Mouse (Mus musculus) MEL (cell line): ENCODE measurements around the gene Krt28.

Source experiments
- CHD1 ChIP-seq: IDR thresholded peaks from 2 replicates; pipeline ENCODE4 v1.6.1; 2012; ENCODE audit warnings: low read depth, mild to moderate bottlenecking, inconsistent platforms, low read length, improper control_type of control experiment
- CTCF ChIP-seq, 3 experiments: IDR thresholded peaks in 2 of 3; conservative IDR thresholded peaks in 1 of 3; 2 replicates each; pipeline ENCODE4 v1.5.1; 2011 to 2012; ENCODE audit warnings: low read length in 3 of 3, low read depth in 2 of 3, mild to moderate bottlenecking in 2 of 3, improper control_type of control experiment in 1 of 3, inconsistent platforms in 1 of 3, mixed read lengths in 1 of 3, moderate library complexity in 1 of 3; ENCODE audit not compliant: control insufficient read depth in 1 of 3, insufficient read depth in 1 of 3, poor library complexity in 1 of 3, severe bottlenecking in 1 of 3
- E2F4 ChIP-seq: IDR thresholded peaks from 2 replicates; pipeline ENCODE4 v1.6.1; 2011; ENCODE audit warnings: low read depth, low read length, improper control_type of control experiment, borderline replicate concordance
- EP300 ChIP-seq, 2 experiments: IDR thresholded peaks; 2 replicates each; pipeline ENCODE4 v1.6.1; 2011; ENCODE audit warnings: improper control_type of control experiment in 2 of 2, low read length in 2 of 2, low read depth in 1 of 2, mild to moderate bottlenecking in 1 of 2
- GATA1 ChIP-seq: IDR thresholded peaks from 2 replicates; pipeline ENCODE4 v1.6.1; 2011; ENCODE audit warnings: low read depth, low read length, improper control_type of control experiment
- HCFC1 ChIP-seq: IDR thresholded peaks from 2 replicates; pipeline ENCODE4 v1.6.1; 2012; ENCODE audit warnings: low read depth, mild to moderate bottlenecking, inconsistent platforms, low read length, improper control_type of control experiment, moderate library complexity
- MAX ChIP-seq: IDR thresholded peaks from 2 replicates; pipeline ENCODE4 v1.6.1; 2011; ENCODE audit warnings: low read length, improper control_type of control experiment
- RAD21 ChIP-seq: IDR thresholded peaks from 2 replicates; pipeline ENCODE4 v1.6.1; 2011; ENCODE audit warnings: mild to moderate bottlenecking, low read depth, low read length, improper control_type of control experiment
- SIN3A ChIP-seq: IDR thresholded peaks from 2 replicates; pipeline ENCODE4 v1.6.1; 2012; ENCODE audit warnings: low read length, improper control_type of control experiment, inconsistent platforms
- UBTF ChIP-seq: IDR thresholded peaks from 2 replicates; pipeline ENCODE4 v1.6.1; 2012; ENCODE audit warnings: low read depth, mild to moderate bottlenecking, inconsistent platforms, low read length, improper control_type of control experiment, moderate library complexity, borderline replicate concordance; ENCODE audit not compliant: insufficient read depth
- USF1 ChIP-seq: IDR thresholded peaks from 2 replicates; pipeline ENCODE4 v1.6.1; 2014; ENCODE audit warnings: low read depth, mild to moderate bottlenecking, inconsistent platforms, low read length, improper control_type of control experiment, moderate library complexity
- ZC3H11A ChIP-seq: IDR thresholded peaks from 2 replicates; pipeline ENCODE4 v1.6.1; 2012; ENCODE audit warnings: low read depth, mild to moderate bottlenecking, inconsistent platforms, low read length, improper control_type of control experiment

DNA sequence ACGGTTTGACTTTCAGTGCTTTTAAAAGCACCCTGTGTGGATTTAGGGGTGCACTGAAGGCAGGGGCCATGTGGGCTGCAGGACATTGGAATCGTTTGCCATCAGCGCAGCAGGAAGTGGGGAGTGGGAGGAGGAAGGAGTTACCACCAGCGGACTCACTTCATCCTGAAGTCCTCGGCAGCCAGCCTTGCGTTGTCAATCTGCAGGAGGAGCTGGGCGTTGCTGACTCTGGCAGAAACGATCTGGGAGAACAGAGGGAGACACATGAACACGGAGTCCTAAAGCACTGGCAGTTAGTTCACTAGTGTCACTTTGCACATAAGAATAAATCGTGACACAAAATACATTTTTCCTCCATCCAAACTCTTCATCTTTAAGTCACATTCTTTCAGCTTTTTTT is 45.9 kb upstream of the Krt28 start:
- TF ChIP-seq HCFC1 (no peak), SIN3A (no peak), RAD21 (no peak), ZC3H11A (no peak), EP300 (IDR thresholded peaks at IDR 0.05; ENCODE audit: low read depth in 1 of 2, low read length in 2 of 2) (no peak), CHD1 (no peak), MAX (no peak), USF1 (no peak), E2F4 (no peak), UBTF (no peak), GATA1 (no peak), CTCF (IDR thresholded peaks at IDR 0.05 in 2 of 3, conservative IDR thresholded peaks at IDR 0.05 in 1 of 3; ENCODE audit: control insufficient read depth in 1 of 3, insufficient read depth in 1 of 3, low read depth in 2 of 3, low read length in 3 of 3, poor library complexity in 1 of 3, severe bottlenecking in 1 of 3) (no peak)
